Mouse (Mus musculus): ENCODE data around the gene Rasl2-9. TPM values are rescaled to one million over a fixed set of nuclear protein-coding genes. Genes with fewer than 3 reads are reported as not detected.
A peak's percentile ranks its signal among the peaks of the same experiment; 100 is the strongest.
"Not testable (repeated sequence)": the region's sequence is repeated elsewhere in the genome, so short reads cannot be mapped to it uniquely, and the experiment has no call there.

The Rasl2-9 gene
- polyA plus RNA-seq, 1 experiment from 2014 or later, result 0.51 TPM

- peaks cover 61% of the 10 kb centered on the region for H3K36me3 ChIP-seq (replicated peaks)
- ATAC-seq (ENCODE audit: low FRiP score), result peak; percentile 37
- H3K27me3 ChIP-seq, H3K9me3 ChIP-seq, H3K9ac ChIP-seq: not testable (repeated sequence)
- H3K4me2 ChIP-seq, result peak overlapping the region; percentile 92
- peaks cover 16% of the 10 kb centered on the region for H3K4me1 ChIP-seq
- H3K27ac ChIP-seq, result peak overlapping the region; percentile 90
- WGBS, result 49% methylated on average over 9 of the region's 13 CpGs
- peak overlapping the region; percentile 94 for H3K4me3 ChIP-seq (replicated peaks)
Measured at GRCm38 (mm10) chr7:5079365-5080009, 46.3 kb downstream of the Rasl2-9 start.

- no peaks in the 10 kb centered on the region for H3K27me3 ChIP-seq
- no peak overlapping the region for H3K4me2 ChIP-seq
- peaks cover 14% of the 10 kb centered on the region for H3K4me1 ChIP-seq
- 93% methylated on average over 2 of the region's 2 CpGs for WGBS
- peaks cover 68% of the 10 kb centered on the region for H3K36me3 ChIP-seq (replicated peaks)
- no peak overlapping the region for H3K27ac ChIP-seq
- no peak for ATAC-seq (ENCODE audit: low FRiP score)
- no peak overlapping the region for H3K4me3 ChIP-seq (replicated peaks)
- no peak overlapping the region for H3K9ac ChIP-seq
- no peaks in the 10 kb centered on the region for H3K9me3 ChIP-seq
Measured at GRCm38 (mm10) chr7:5076931-5077330, 48.8 kb downstream of the Rasl2-9 start.

GRCm38 (mm10) chr7:5074984-5075383 is 50.8 kb downstream of the Rasl2-9 start:
- Histone ChIP-seq H3K4me3 (replicated peaks) (no peak overlapping the region), H3K27me3 (no peaks in the 10 kb centered on the region)
- 92% methylated on average over 5 of the region's 5 CpGs for WGBS

More at GRCm38 (mm10) chr7:5074984-5075383, 50.8 kb downstream of the Rasl2-9 start:
- no peak overlapping the region for H3K4me2 ChIP-seq
- H3K36me3 ChIP-seq (replicated peaks), result peaks cover 88% of the 10 kb centered on the region
- no peak overlapping the region for H3K9ac ChIP-seq
- no peak overlapping the region for H3K27ac ChIP-seq
- no peak for ATAC-seq (ENCODE audit: low FRiP score)
- no peaks in the 10 kb centered on the region for H3K4me1 ChIP-seq
- H3K9me3 ChIP-seq, result no peaks in the 10 kb centered on the region

Small RNA genes lying within 50 kb of the gene (microRNA-seq; reads per million reads assigned to microRNA genes)
- not detected for gene Gm26217

Other genes starting within 250 kb of the Rasl2-9 start
- 0.70 and 0.89 TPM in 2 replicates for gene Isoc2a, start 248.8 kb downstream of the Rasl2-9 start, polyA plus RNA-seq (2016; fragmentation: Nextera tagmentation; extraction: Ambion mirVana)
- 0.24 and 0.41 TPM in 2 replicates for gene Gm36210, start 219.4 kb downstream of the Rasl2-9 start, polyA plus RNA-seq (2016; fragmentation: Nextera tagmentation; extraction: Ambion mirVana)
- gene Zfp628, start 210.7 kb downstream of the Rasl2-9 start, polyA plus RNA-seq (2016; fragmentation: Nextera tagmentation; extraction: Ambion mirVana), result 4.0 and 4.6 TPM in 2 replicates
- 18.1 and 19.4 TPM in 2 replicates for gene Nat14, start 203.9 kb downstream of the Rasl2-9 start, polyA plus RNA-seq (2016; fragmentation: Nextera tagmentation; extraction: Ambion mirVana)
- gene Ssc5d, start 200.2 kb downstream of the Rasl2-9 start, polyA plus RNA-seq (2016; fragmentation: Nextera tagmentation; extraction: Ambion mirVana), result 0.89 and 1.4 TPM in 2 replicates
- gene Sbk2, start 161.5 kb downstream of the Rasl2-9 start, polyA plus RNA-seq (2016; fragmentation: Nextera tagmentation; extraction: Ambion mirVana), result not detected in 2 replicates
- not detected in 2 replicates for gene Sbk3, start 154.8 kb downstream of the Rasl2-9 start, polyA plus RNA-seq (2016; fragmentation: Nextera tagmentation; extraction: Ambion mirVana)
- 55.9 and 56.9 TPM in 2 replicates for gene Zfp579, start 129.8 kb downstream of the Rasl2-9 start, polyA plus RNA-seq (2016; fragmentation: Nextera tagmentation; extraction: Ambion mirVana)
- gene Zfp524, start 111.5 kb downstream of the Rasl2-9 start, polyA plus RNA-seq (2016; fragmentation: Nextera tagmentation; extraction: Ambion mirVana), result 9.5 and 9.6 TPM in 2 replicates
- gene Fiz1, start 111.3 kb downstream of the Rasl2-9 start, polyA plus RNA-seq (2016; fragmentation: Nextera tagmentation; extraction: Ambion mirVana), result 64.9 and 67.3 TPM in 2 replicates
- gene Gm44973, start 110.5 kb downstream of the Rasl2-9 start, polyA plus RNA-seq (2016; fragmentation: Nextera tagmentation; extraction: Ambion mirVana), result 0.69 TPM in 1 of 2 replicates, not detected in the other
- gene Zfp865, start 105.6 kb downstream of the Rasl2-9 start, polyA plus RNA-seq (2016; fragmentation: Nextera tagmentation; extraction: Ambion mirVana), result 6.7 and 7.3 TPM in 2 replicates
- gene Ccdc106, start 105.4 kb downstream of the Rasl2-9 start, polyA plus RNA-seq (2016; fragmentation: Nextera tagmentation; extraction: Ambion mirVana), result 11.0 and 12.8 TPM in 2 replicates
- not detected in 2 replicates for gene 4632433K11Rik, start 91.8 kb downstream of the Rasl2-9 start, polyA plus RNA-seq (2016; fragmentation: Nextera tagmentation; extraction: Ambion mirVana)
- 4.0 and 4.5 TPM in 2 replicates for gene Zfp784, start 87.5 kb downstream of the Rasl2-9 start, polyA plus RNA-seq (2016; fragmentation: Nextera tagmentation; extraction: Ambion mirVana)
- gene Zfp580, start 74.4 kb downstream of the Rasl2-9 start, polyA plus RNA-seq (2016; fragmentation: Nextera tagmentation; extraction: Ambion mirVana), result 44.9 and 46.3 TPM in 2 replicates
- 165 and 166 TPM in 2 replicates for gene U2af2, start 63.8 kb downstream of the Rasl2-9 start, polyA plus RNA-seq (2016; fragmentation: Nextera tagmentation; extraction: Ambion mirVana)
- 62.9 and 66.4 TPM in 2 replicates for gene Epn1, start 45.7 kb downstream of the Rasl2-9 start, polyA plus RNA-seq (2016; fragmentation: Nextera tagmentation; extraction: Ambion mirVana)
- gene Rfpl4, start 9.0 kb downstream of the Rasl2-9 start, polyA plus RNA-seq (2016; fragmentation: Nextera tagmentation; extraction: Ambion mirVana), result not detected in 2 replicates
- not detected in 2 replicates for gene Vmn1r55, start 23.7 kb upstream of the Rasl2-9 start, polyA plus RNA-seq (2016; fragmentation: Nextera tagmentation; extraction: Ambion mirVana)
- not detected in 2 replicates for gene Vmn1r56, start 70.8 kb upstream of the Rasl2-9 start, polyA plus RNA-seq (2016; fragmentation: Nextera tagmentation; extraction: Ambion mirVana)
- gene Vmn1r57, start 92.5 kb upstream of the Rasl2-9 start, polyA plus RNA-seq (2016; fragmentation: Nextera tagmentation; extraction: Ambion mirVana), result not detected in 2 replicates
- gene Gm5065, start 224.6 kb upstream of the Rasl2-9 start, polyA plus RNA-seq (2016; fragmentation: Nextera tagmentation; extraction: Ambion mirVana), result not detected in 2 replicates
- not detected in 2 replicates for gene Nlrp2, start 225.1 kb upstream of the Rasl2-9 start, polyA plus RNA-seq (2016; fragmentation: Nextera tagmentation; extraction: Ambion mirVana)

Data from forebrain, embryonic 12.5 days (tissue).